Mouse (Mus musculus): Measurements from ENCODE around the gene Ccdc61. TPM values are rescaled to one million over a fixed set of nuclear protein-coding genes. Genes with fewer than 3 reads are reported as not detected.

Gene Ccdc61
- 81.8 and 103 TPM in 2 replicates for polyA plus RNA-seq (2012)

DNA sequence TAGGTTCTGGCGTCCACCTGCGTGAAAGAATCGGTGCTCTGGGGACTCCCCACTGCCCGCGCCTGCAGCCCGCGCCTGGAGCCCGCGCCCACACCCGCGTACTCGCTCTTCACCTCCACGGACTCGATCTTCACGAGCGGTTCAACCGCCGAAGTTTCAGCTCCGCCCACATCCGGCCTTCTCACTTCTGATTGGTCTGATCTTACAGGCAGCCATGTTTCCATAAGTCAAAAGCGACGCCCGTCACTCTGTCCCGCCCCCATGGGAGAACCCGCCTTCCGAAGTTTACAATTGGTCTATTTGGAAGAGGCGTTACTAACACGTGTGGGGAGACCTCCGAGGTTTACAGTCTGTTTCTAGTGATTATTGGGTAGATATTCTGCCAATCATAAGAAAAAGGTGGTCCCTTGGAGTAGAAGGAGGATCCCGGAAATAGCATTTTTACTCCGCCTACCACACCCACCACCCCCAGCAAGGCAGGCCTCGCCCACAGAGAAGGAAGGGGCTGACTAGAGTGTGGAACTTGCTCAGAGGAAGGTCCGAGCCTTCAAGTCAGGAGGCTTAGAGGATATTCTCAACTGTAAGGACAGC, at the start of gene Ccdc61:
TSS of gene Ccdc61 (minus strand) at position 175 of the 591 bp plus-strand sequence.
- TF ChIP-seq GATA1 (IDR thresholded peaks at IDR 0.05; ENCODE audit: low read length): no peak

DNA sequence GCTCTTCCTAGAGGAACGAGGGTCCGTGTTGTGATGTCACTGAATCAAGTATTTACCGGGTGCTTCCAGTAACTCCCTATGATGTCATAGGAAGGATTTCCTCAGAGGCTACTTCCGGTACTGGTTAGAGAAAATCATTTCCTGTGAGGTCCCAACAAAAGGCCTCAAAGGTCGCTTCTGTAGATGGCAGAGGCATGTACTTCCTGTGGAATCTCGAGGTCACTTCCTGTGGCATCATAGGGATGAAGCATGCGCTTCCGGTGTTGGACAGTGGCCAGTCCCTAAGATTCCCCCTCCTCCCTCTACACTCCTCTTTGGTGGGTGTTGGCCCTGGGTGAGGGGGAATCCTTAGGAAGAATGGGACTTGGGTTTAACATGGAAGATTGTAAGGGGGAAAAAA, 49.2 kb upstream of the Ccdc61 start:
- TF ChIP-seq GATA1 (IDR thresholded peaks at IDR 0.05; ENCODE audit: low read length): no peak

- no peak for TF ChIP-seq GATA1 (IDR thresholded peaks at IDR 0.05; ENCODE audit: low read length)
Measured at GRCm38 (mm10) chr7:18958384-18958766, 48.2 kb upstream of the Ccdc61 start.

DNA sequence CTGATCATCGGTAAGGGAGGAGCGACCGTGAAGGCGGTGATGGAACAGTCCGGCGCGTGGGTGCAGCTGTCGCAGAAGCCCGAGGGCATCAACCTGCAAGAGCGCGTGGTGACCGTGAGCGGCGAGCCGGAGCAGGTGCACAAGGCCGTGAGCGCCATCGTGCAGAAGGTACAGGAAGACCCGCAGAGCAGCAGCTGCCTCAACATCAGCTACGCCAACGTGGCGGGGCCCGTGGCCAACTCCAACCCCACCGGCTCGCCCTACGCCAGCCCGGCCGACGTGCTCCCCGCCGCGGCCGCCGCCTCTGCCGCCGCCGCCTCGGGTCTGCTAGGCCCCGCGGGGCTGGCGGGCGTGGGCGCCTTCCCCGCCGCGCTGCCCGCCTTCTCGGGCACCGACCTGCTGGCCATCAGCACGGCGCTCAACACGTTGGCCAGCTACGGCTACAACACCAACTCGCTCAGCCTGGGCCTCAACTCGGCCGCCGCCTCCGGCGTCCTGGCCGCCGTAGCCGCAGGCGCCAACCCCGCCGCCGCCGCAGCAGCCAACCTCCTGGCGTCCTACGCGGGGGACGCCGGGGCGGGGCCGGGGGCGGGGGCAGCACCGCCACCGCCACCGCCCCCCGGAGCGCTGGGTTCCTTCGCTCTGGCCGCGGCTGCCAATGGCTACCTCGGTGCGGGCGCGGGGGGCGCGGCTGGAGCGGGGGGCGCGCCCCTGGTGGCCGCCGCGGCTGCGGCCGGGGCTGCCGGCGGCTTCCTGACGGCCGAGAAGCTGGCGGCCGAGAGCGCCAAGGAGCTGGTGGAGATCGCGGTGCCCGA, 47.6 kb upstream of the Ccdc61 start:
- TF ChIP-seq GATA1 (IDR thresholded peaks at IDR 0.05; ENCODE audit: low read length): no peak

- no peak for TF ChIP-seq GATA1 (IDR thresholded peaks at IDR 0.05; ENCODE audit: low read length)
Measured at GRCm38 (mm10) chr7:18951397-18951796, 41.2 kb upstream of the Ccdc61 start.

GRCm38 (mm10) chr7:18950523-18951315, 40.5 kb upstream of the Ccdc61 start:
- no peak for TF ChIP-seq GATA1 (IDR thresholded peaks at IDR 0.05; ENCODE audit: low read length)

GRCm38 (mm10) chr7:18949781-18950522, 39.7 kb upstream of the Ccdc61 start:
- TF ChIP-seq GATA1 (IDR thresholded peaks at IDR 0.05; ENCODE audit: low read length): no peak

GRCm38 (mm10) chr7:18948151-18948550, 37.9 kb upstream of the Ccdc61 start:
- TF ChIP-seq GATA1 (IDR thresholded peaks at IDR 0.05; ENCODE audit: low read length): no peak

DNA sequence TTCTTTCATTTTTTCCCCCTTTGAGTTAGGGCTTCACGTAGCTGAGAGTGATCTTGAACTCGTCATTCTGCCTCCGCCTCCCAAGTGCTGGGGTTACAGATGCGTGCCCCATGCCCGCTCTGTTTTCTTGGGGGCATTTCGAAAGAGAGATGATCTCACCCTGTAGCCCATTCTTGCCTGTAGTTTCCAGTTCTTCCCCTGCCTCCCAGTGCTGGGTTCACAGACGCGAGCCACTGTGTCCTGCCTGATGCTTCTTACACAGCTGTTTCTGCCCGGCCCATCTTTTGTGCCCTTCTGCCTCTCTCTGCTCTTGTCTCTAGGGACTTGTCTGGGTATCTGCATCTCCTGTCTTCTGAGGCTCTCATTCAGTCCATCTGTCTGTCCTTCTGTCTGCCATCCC, 32.6 kb upstream of the Ccdc61 start:
- no peak for TF ChIP-seq GATA1 (IDR thresholded peaks at IDR 0.05; ENCODE audit: low read length)

- TF ChIP-seq GATA1 (IDR thresholded peaks at IDR 0.05; ENCODE audit: low read length): no peak
Measured at GRCm38 (mm10) chr7:18942376-18942775, 32.2 kb upstream of the Ccdc61 start.

- no peak for TF ChIP-seq GATA1 (IDR thresholded peaks at IDR 0.05; ENCODE audit: low read length)
Measured at GRCm38 (mm10) chr7:18927759-18928158, 17.5 kb upstream of the Ccdc61 start.

- no peak for TF ChIP-seq GATA1 (IDR thresholded peaks at IDR 0.05; ENCODE audit: low read length)
Measured at GRCm38 (mm10) chr7:18926911-18927310, 16.7 kb upstream of the Ccdc61 start.

GRCm38 (mm10) chr7:18926041-18926790, 16.0 kb upstream of the Ccdc61 start:
- TF ChIP-seq GATA1 (IDR thresholded peaks at IDR 0.05; ENCODE audit: low read length): no peak

- TF ChIP-seq GATA1 (IDR thresholded peaks at IDR 0.05; ENCODE audit: low read length): no peak
Measured at GRCm38 (mm10) chr7:18925162-18925938, 15.1 kb upstream of the Ccdc61 start, which contains the start of gene Nova2. Nova2 (plus strand) TSS chr7:18925888.

All from G1E-ER4 (cell line).